Mouse (Mus musculus): ENCODE results near the gene Trappc4.

GRCm38 (mm10) chr9:44418519-44419385, 11.4 kb upstream of the Trappc4 start, which contains the start of gene Ccdc84:
- TF ChIP-seq POLR2A (IDR thresholded peaks at IDR 0.05; ENCODE audit: control insufficient read depth in 1 of 2, insufficient read depth in 1 of 2, low read depth in 1 of 2, low read length in 2 of 2, poor library complexity in 1 of 2), result no peak
- no peak for TF ChIP-seq EP300 (IDR thresholded peaks at IDR 0.05; ENCODE audit: low read depth in 1 of 2, low read length in 2 of 2)
- TF ChIP-seq JUND (IDR thresholded peaks at IDR 0.05; ENCODE audit: low read depth, low read length), result no peak
- TF ChIP-seq CTCF (IDR thresholded peaks at IDR 0.05 in 2 of 3, conservative IDR thresholded peaks at IDR 0.05 in 1 of 3; ENCODE audit: control insufficient read depth in 1 of 3, insufficient read depth in 1 of 3, low read depth in 2 of 3, low read length in 3 of 3, poor library complexity in 1 of 3, severe bottlenecking in 1 of 3), result no peak
- TF ChIP-seq POLR2AphosphoS2 (IDR thresholded peaks at IDR 0.05; ENCODE audit: low read length), result no peak
- no peak for TF ChIP-seq MYB (IDR thresholded peaks at IDR 0.05; ENCODE audit: low read depth, low read length)
- no peak for TF ChIP-seq MAX (IDR thresholded peaks at IDR 0.05; ENCODE audit: low read length)
- TF ChIP-seq E2F4 (IDR thresholded peaks at IDR 0.05; ENCODE audit: borderline replicate concordance, low read depth, low read length), result no peak
- TF ChIP-seq CHD1 (IDR thresholded peaks at IDR 0.05; ENCODE audit: low read depth, low read length), result no peak

Data from MEL (cell line).